Mouse (Mus musculus): ENCODE data around the gene Brwd1. TPM values are rescaled to one million over a fixed set of nuclear protein-coding genes. Genes with fewer than 3 reads are reported as not detected.

Gene Brwd1
- total RNA-seq, 1 experiment: 117 TPM

DNA sequence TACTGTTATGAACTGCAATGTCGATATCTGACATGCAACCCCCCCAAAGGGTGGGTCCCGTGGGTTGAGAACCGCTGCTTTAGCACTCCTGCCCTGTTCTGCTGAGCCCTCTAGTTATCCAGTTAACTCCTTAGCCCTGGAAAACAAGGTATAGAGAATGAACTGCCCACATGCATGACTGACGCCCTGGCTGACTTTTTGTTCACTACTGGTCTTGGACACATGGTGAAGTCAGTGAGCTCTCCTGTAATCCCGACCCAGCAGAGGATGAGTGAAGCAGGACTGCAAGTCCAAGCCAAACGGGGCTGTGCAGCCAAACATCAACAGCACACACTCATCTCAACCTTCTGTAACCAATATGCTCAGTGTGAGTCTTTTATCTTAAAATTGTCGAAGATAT, 1.8 kb downstream of the Brwd1 start:
- Histone ChIP-seq H3K4me1 (ENCODE audit: control insufficient read depth in 2 of 2, insufficient read depth in 2 of 2, low read length in 2 of 2, poor library complexity in 1 of 2) (peaks cover 7 to 8% of the 10 kb centered on the region in 2 experiments), H3K9me3 (ENCODE audit: control insufficient read depth, insufficient read depth, low read depth, low read length) (no peaks in the 10 kb centered on the region), H3K4me3 (ENCODE audit: insufficient read depth in 1 of 2, low read depth in 1 of 2, low read length in 2 of 2, poor library complexity in 1 of 2, severe bottlenecking in 1 of 2) (peak overlapping the region in 1 of 2 experiments; percentile 96; a peak in 1 of 4 replicates), H3K9ac (ENCODE audit: insufficient read depth, low read depth, low read length, poor library complexity, severe bottlenecking) (no peak overlapping the region), H3K36me3 (ENCODE audit: control insufficient read depth, insufficient read depth, low read length, poor library complexity, severe bottlenecking) (peaks cover 22% of the 10 kb centered on the region), H3K27ac (ENCODE audit: insufficient read depth, low read depth, low read length, poor library complexity, severe bottlenecking) (no peak overlapping the region)
- DNase-seq (ENCODE audit: low read depth, low spot score): no peak
- TF ChIP-seq ZNF384 (IDR thresholded peaks at IDR 0.05; ENCODE audit: low read depth, low read length): no peak
- no peak for TF ChIP-seq MAFK (IDR thresholded peaks at IDR 0.05; ENCODE audit: insufficient read depth, low read depth, low read length)
- TF ChIP-seq ZC3H11A (IDR thresholded peaks at IDR 0.05; ENCODE audit: borderline replicate concordance, low read depth, low read length): no peak
- no peak for TF ChIP-seq CHD2 (IDR thresholded peaks at IDR 0.05; ENCODE audit: low read depth, low read length)
- no peak for TF ChIP-seq HCFC1 (IDR thresholded peaks at IDR 0.05; ENCODE audit: borderline replicate concordance, insufficient read depth, low read length)
- in situ Hi-C loops (cut with MboI; ENCODE audit: low sequenced_read_pairs in 2 of 2, unreplicated experiment in 2 of 2): no loop called here

DNA sequence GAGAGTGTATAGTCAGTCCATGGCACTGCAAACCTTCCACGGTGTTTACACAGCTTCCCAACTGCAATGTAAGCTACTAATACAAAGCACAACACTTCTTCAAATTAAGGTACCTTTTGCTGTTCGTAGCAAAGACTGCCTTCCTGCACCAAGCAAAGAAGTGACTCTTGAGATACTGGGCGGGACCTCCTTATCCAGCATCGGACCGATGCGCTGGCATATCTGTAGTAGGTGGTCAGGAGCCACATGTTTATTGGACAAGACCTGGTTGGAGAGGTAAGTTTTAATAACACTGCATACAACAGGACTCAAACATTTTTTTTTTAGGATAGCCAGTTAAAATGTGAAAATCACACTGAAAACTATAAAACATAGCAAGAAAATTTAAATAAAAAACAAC, 14.0 kb downstream of the Brwd1 start:
- in situ Hi-C loops (cut with MboI; ENCODE audit: low sequenced_read_pairs in 2 of 2, unreplicated experiment in 2 of 2): no loop called here
- Histone ChIP-seq H3K4me3 (ENCODE audit: insufficient read depth in 1 of 2, low read depth in 1 of 2, low read length in 2 of 2, poor library complexity in 1 of 2, severe bottlenecking in 1 of 2) (no peak overlapping the region), H3K4me1 (ENCODE audit: control insufficient read depth in 2 of 2, insufficient read depth in 2 of 2, low read length in 2 of 2, poor library complexity in 1 of 2) (peaks cover 2 to 4% of the 10 kb centered on the region in 2 experiments; a peak in 2 of 4 replicates), H3K36me3 (ENCODE audit: control insufficient read depth, insufficient read depth, low read length, poor library complexity, severe bottlenecking) (peaks cover 30% of the 10 kb centered on the region), H3K9ac (ENCODE audit: insufficient read depth, low read depth, low read length, poor library complexity, severe bottlenecking) (no peak overlapping the region), H3K9me3 (ENCODE audit: control insufficient read depth, insufficient read depth, low read depth, low read length) (no peaks in the 10 kb centered on the region), H3K27ac (ENCODE audit: insufficient read depth, low read depth, low read length, poor library complexity, severe bottlenecking) (no peak overlapping the region)
- TF ChIP-seq ZC3H11A (IDR thresholded peaks at IDR 0.05; ENCODE audit: borderline replicate concordance, low read depth, low read length) (no peak), ZNF384 (IDR thresholded peaks at IDR 0.05; ENCODE audit: low read depth, low read length) (no peak), MAFK (IDR thresholded peaks at IDR 0.05; ENCODE audit: insufficient read depth, low read depth, low read length) (no peak), CHD2 (IDR thresholded peaks at IDR 0.05; ENCODE audit: low read depth, low read length) (no peak), HCFC1 (IDR thresholded peaks at IDR 0.05; ENCODE audit: borderline replicate concordance, insufficient read depth, low read length) (no peak)
- DNase-seq (ENCODE audit: low read depth, low spot score): no peak

DNA sequence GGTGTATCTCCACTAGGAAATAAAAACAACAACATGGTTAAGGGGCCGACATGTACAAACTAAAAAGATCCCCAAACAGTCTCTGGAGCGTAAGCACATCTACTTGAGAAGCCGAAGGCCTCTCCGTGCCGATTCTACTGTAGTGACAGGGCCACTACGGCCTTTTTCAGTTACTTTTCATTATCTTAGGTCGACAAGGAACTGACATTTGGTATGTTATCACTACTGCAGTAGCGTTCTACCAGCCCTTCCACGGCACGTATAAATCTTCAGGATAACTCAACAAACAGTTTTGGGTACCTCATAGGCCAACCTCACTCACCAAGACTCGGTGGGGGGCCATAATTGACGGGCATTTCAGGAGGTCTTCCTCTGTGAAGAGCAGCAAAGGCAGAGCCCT, 16.2 kb downstream of the Brwd1 start:
- Histone ChIP-seq H3K4me1 (ENCODE audit: control insufficient read depth in 2 of 2, insufficient read depth in 2 of 2, low read length in 2 of 2, poor library complexity in 1 of 2) (peaks cover 2 to 7% of the 10 kb centered on the region in 2 experiments; a peak in 2 of 4 replicates), H3K9ac (ENCODE audit: insufficient read depth, low read depth, low read length, poor library complexity, severe bottlenecking) (no peak overlapping the region), H3K4me3 (ENCODE audit: insufficient read depth in 1 of 2, low read depth in 1 of 2, low read length in 2 of 2, poor library complexity in 1 of 2, severe bottlenecking in 1 of 2) (no peak overlapping the region), H3K36me3 (ENCODE audit: control insufficient read depth, insufficient read depth, low read length, poor library complexity, severe bottlenecking) (peaks cover 35% of the 10 kb centered on the region), H3K27ac (ENCODE audit: insufficient read depth, low read depth, low read length, poor library complexity, severe bottlenecking) (no peak overlapping the region), H3K9me3 (ENCODE audit: control insufficient read depth, insufficient read depth, low read depth, low read length) (no peaks in the 10 kb centered on the region)
- no peak for DNase-seq (ENCODE audit: low read depth, low spot score)
- TF ChIP-seq MAFK (IDR thresholded peaks at IDR 0.05; ENCODE audit: insufficient read depth, low read depth, low read length): no peak
- TF ChIP-seq CHD2 (IDR thresholded peaks at IDR 0.05; ENCODE audit: low read depth, low read length): no peak
- no peak for TF ChIP-seq ZNF384 (IDR thresholded peaks at IDR 0.05; ENCODE audit: low read depth, low read length)
- TF ChIP-seq HCFC1 (IDR thresholded peaks at IDR 0.05; ENCODE audit: borderline replicate concordance, insufficient read depth, low read length): no peak
- no peak for TF ChIP-seq ZC3H11A (IDR thresholded peaks at IDR 0.05; ENCODE audit: borderline replicate concordance, low read depth, low read length)
- in situ Hi-C loops (cut with MboI; ENCODE audit: low sequenced_read_pairs in 2 of 2, unreplicated experiment in 2 of 2): no loop called here

DNA sequence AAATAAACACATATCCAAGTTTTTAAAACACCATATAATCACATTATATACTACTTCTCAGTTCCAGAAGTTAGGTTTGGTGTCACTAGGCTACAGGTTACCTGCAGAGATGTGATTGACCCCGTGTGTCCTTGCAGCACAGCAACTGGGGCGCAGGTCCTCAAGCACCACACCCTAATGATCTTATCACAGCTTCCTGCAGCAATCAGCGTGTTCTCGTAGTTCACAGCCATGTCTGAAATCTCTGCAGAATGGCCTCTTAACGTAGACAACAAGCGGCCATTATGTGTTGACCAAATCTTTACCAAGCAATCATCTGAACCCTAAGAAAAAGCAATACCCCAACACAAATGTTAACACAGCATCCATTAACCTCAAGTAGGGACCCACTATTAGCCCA, 17.7 kb downstream of the Brwd1 start:
- Histone ChIP-seq H3K9ac (ENCODE audit: insufficient read depth, low read depth, low read length, poor library complexity, severe bottlenecking) (no peak overlapping the region), H3K9me3 (ENCODE audit: control insufficient read depth, insufficient read depth, low read depth, low read length) (no peaks in the 10 kb centered on the region), H3K4me1 (ENCODE audit: control insufficient read depth in 2 of 2, insufficient read depth in 2 of 2, low read length in 2 of 2, poor library complexity in 1 of 2) (peaks cover 2 to 7% of the 10 kb centered on the region in 2 experiments; a peak in 2 of 4 replicates), H3K27ac (ENCODE audit: insufficient read depth, low read depth, low read length, poor library complexity, severe bottlenecking) (no peak overlapping the region), H3K4me3 (ENCODE audit: insufficient read depth in 1 of 2, low read depth in 1 of 2, low read length in 2 of 2, poor library complexity in 1 of 2, severe bottlenecking in 1 of 2) (no peak overlapping the region), H3K36me3 (ENCODE audit: control insufficient read depth, insufficient read depth, low read length, poor library complexity, severe bottlenecking) (peaks cover 38% of the 10 kb centered on the region)
- in situ Hi-C loops (cut with MboI; ENCODE audit: low sequenced_read_pairs in 2 of 2, unreplicated experiment in 2 of 2): no loop called here
- no peak for TF ChIP-seq MAFK (IDR thresholded peaks at IDR 0.05; ENCODE audit: insufficient read depth, low read depth, low read length)
- TF ChIP-seq CHD2 (IDR thresholded peaks at IDR 0.05; ENCODE audit: low read depth, low read length): no peak
- TF ChIP-seq ZNF384 (IDR thresholded peaks at IDR 0.05; ENCODE audit: low read depth, low read length): no peak
- no peak for TF ChIP-seq HCFC1 (IDR thresholded peaks at IDR 0.05; ENCODE audit: borderline replicate concordance, insufficient read depth, low read length)
- TF ChIP-seq ZC3H11A (IDR thresholded peaks at IDR 0.05; ENCODE audit: borderline replicate concordance, low read depth, low read length): no peak
- DNase-seq (ENCODE audit: low read depth, low spot score): no peak
